Mouse (Mus musculus) layer of hippocampus, adult 6 months (tissue): ENCODE measurements around the gene Pld1. TPM values are rescaled to one million over a fixed set of nuclear protein-coding genes. Genes with fewer than 3 reads are reported as not detected.

Experiments
- long read RNA-seq, 2 experiments: library from polyadenylated mRNA; unstranded; transcript quantifications; one replicate each; pipeline ENCODE4 v2.0.0; 2019 to 2020
- polyA plus RNA-seq: library from polyadenylated mRNA; unstranded; fragments of <200 nt; fragmentation: Nextera tagmentation; gene quantifications from 2 replicates; pipeline ENCODE4 v1.2.3, GENCODE M21; 2021

Pld1 gene
- 5.0 and 5.5 TPM in 2 replicates for polyA plus RNA-seq
- long read RNA-seq, experiment 1, partial matches to known transcripts, result 0 of 1 reads
- long read RNA-seq, experiment 1, other reads (novel, unspliced or antisense), result 1 of 1 reads
- long read RNA-seq, experiment 2, partial matches to known transcripts, result 2 of 5 reads
- long read RNA-seq, experiment 2, other reads (novel, unspliced or antisense), result 3 of 5 reads

DNA sequence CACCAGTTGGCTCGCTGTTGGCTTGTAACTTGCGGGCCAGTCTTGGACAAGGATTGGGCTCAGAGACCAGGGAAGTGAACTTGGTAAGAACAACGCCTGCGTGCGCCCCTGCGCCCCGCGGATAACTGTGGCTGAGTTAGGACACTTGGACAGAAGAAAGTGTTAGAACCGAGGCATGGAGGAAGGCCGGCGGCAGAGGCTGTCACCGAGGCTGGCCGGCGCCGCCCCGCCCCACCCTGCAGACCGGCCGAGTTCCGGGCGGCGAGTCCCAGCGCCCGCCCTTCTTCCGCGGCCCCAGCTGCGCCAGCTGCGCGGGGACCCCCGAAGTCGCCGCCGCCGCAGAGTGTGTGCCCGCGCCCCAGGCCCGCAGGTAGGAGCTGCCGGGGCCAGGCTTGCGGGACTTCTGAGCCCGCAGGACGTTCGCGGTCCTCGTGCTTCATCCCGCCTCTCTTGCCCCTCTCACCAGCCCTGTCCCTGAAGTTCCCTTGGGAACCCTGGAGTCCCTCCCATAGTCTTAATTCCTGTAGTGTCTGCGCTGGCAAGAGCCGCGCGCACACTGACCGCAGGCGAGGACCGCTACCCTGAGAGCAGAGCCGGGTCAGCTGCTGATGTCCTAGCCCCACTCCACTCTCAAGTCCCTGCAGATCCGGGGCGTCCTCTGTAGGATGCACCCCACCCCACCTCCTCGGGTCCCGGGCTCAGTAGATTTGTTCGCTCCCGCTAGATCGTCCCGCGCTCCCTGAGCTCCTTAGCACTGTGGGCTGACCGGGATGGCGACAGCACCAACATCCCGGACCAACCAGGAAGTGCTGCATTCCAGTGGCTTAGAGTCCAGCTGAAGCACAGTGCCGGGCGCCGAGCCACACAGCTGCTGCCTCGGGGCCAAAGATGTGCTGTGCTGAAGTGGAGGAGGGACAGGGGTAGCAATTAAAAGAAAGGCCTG is at the start of gene Pld1:
Gene Pld1, plus strand, starts transcription at position 315 of the 943 bp plus-strand sequence.

DNA sequence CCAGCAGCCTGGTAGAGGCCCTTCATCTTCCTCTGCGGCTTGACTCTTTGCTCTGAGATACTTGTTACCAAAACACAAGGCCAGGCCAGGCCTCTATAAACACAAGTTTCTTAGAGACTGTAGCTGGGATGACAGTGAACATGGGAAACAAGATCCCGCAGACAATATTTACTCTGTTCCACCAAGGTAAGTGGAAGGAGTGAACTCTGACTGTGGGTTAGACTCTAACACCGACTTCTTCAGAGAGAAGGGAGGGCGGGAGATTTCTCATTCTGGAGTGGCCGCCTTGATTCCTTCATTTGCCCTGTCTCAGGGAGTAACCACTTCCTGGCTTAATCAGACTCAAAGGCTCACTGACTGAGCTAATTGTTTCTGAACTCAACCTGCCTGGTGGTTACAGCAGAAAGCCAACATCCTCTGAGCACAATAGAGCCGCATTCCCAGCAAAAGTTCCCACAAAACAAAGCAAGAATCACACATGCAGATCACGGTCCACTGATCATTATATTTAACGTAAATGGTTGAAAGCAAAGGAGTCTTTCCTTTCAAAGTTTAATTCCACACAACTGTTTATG is 42.1 kb upstream of the Pld1 start, which contains the start of gene Tmem212:
Gene Tmem212, minus strand, starts transcription at position 51 of the 575 bp plus-strand sequence.

Other genes starting within 250 kb of the Pld1 start
- 1.7 and 2.0 TPM in 2 replicates for gene Fndc3b, start 227.4 kb upstream of the Pld1 start, polyA plus RNA-seq
- gene Tmem212, start 42.3 kb upstream of the Pld1 start, polyA plus RNA-seq, result 28.7 and 44.9 TPM in 2 replicates